Mouse (Mus musculus): ENCODE data around the gene Ap3b1. TPM values are rescaled to one million over a fixed set of nuclear protein-coding genes. Genes with fewer than 3 reads are reported as not detected.

Ap3b1 gene
- total and polyA plus RNA-seq, 3 experiments = 16.6 to 27.5 (median 23.4) TPM

- peak overlapping the region; percentile 69 for H3K27ac ChIP-seq
- DNase-seq = no peak
- peaks cover 5% of the 10 kb centered on the region for H3K4me1 ChIP-seq (ENCODE audit: control insufficient read depth, insufficient read depth, low read length)
- no peak for TF ChIP-seq CTCF (IDR thresholded peaks at IDR 0.05)
- TF ChIP-seq POLR2A (IDR thresholded peaks at IDR 0.05; ENCODE audit: insufficient read depth, low read depth, low read length) = no peak
- TF ChIP-seq EP300 (IDR thresholded peaks at IDR 0.05; ENCODE audit: insufficient read depth, low read depth, low read length) = no peak
- no peak overlapping the region for H3K4me3 ChIP-seq
- no peaks in the 10 kb centered on the region; the same call in none of the 2 replicates for H3K79me2 ChIP-seq (replicated peaks; ENCODE audit: control insufficient read depth, insufficient read depth, low read length)
- H3K36me3 ChIP-seq (ENCODE audit: control insufficient read depth, insufficient read depth, low read length) = no peaks in the 10 kb centered on the region; the same call in 1 of the 2 replicates
- H3K27me3 ChIP-seq (ENCODE audit: control insufficient read depth, insufficient read depth, low read length) = no peaks in the 10 kb centered on the region
- peak overlapping the region; percentile 39; the same call in 1 of the 2 replicates for H3K9ac ChIP-seq (ENCODE audit: low read depth, low read length)
- intact Hi-C loops (cut with DNase I) = loop anchor here (2.0 to 5.0 kb wide), 2 partner anchors 56 to 561 kb away; no protein-coding TSS in a partner anchor
- 50% methylated on average over 4 of the region's 4 CpGs for WGBS
These were observed 22.7 kb downstream of the Ap3b1 start for GRCm38 (mm10) chr13:94381427-94381826.

DNA sequence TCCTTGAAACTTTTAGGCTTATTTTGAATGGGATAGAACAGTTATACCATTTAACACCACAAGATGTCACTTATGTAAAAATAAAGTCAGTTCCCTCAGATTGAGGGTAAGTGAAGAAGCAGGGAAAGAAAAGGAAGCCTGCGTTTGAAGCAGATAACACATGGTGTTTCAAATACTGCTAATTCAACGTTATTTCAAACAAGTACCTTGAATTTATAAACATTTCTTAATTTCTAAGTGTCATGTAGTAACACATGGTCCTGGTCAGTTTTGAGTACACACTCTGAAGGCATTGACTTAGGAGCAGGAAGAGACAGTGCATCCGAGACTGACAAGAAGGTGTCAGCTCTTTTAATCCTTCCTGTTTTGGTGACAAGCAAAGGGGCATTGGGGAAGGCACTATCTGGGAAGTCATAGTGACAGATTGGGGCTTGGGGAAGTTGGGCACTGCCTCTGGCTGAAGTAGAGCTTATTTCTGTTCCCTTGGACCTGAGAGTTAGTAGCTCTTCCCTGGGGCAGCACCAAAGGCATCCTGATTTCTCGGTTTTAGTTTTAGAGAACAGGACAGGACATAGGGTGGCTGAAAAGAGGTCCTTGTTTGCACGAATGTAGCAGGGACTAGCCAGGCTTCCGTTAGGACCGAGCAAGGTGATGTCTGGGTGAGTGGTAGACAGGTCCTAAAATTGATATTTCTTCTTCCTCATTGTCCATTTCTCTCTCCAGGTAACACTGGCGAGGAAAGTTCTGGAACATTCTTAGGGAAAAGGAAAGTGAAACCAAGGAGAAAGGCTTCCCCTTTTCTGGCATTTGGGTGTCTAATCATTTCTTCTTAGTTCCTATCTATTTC, 23.3 kb downstream of the Ap3b1 start:
- Histone ChIP-seq H3K27ac (peak overlapping the region; percentile 69), H3K79me2 (replicated peaks; ENCODE audit: control insufficient read depth, insufficient read depth, low read length) (no peaks in the 10 kb centered on the region; the same call in none of the 2 replicates), H3K4me3 (peak overlapping the region; percentile 36), H3K36me3 (ENCODE audit: control insufficient read depth, insufficient read depth, low read length) (no peaks in the 10 kb centered on the region; the same call in 1 of the 2 replicates), H3K9ac (ENCODE audit: low read depth, low read length) (peak overlapping the region; percentile 86), H3K4me1 (ENCODE audit: control insufficient read depth, insufficient read depth, low read length) (peaks cover 5% of the 10 kb centered on the region), H3K27me3 (ENCODE audit: control insufficient read depth, insufficient read depth, low read length) (no peaks in the 10 kb centered on the region)
- intact Hi-C loops (cut with DNase I) = loop anchor here (2.0 to 5.0 kb wide), 2 partner anchors 55 to 561 kb away; no protein-coding TSS in a partner anchor
- 32% methylated on average over 8 of the region's 8 CpGs for WGBS
- TF ChIP-seq CTCF (IDR thresholded peaks at IDR 0.05) (peak; percentile 75), EP300 (IDR thresholded peaks at IDR 0.05; ENCODE audit: insufficient read depth, low read depth, low read length) (no peak)
- DNase-seq = peak; percentile 27 to 36

GRCm38 (mm10) chr13:94384931-94385570, 26.3 kb downstream of the Ap3b1 start:
- H3K4me1 ChIP-seq (ENCODE audit: control insufficient read depth, insufficient read depth, low read length) = peaks cover 8% of the 10 kb centered on the region
- TF ChIP-seq POLR2A (IDR thresholded peaks at IDR 0.05; ENCODE audit: insufficient read depth, low read depth, low read length) (no peak), CTCF (IDR thresholded peaks at IDR 0.05) (no peak), EP300 (IDR thresholded peaks at IDR 0.05; ENCODE audit: insufficient read depth, low read depth, low read length) (no peak)
- no peak overlapping the region for H3K9ac ChIP-seq (ENCODE audit: low read depth, low read length)
- 61% methylated on average over 3 of the region's 3 CpGs for WGBS
- peak in 1 of 2 experiments; percentile 10 for DNase-seq
- H3K79me2 ChIP-seq (replicated peaks; ENCODE audit: control insufficient read depth, insufficient read depth, low read length) = no peaks in the 10 kb centered on the region; the same call in none of the 2 replicates
- no peak overlapping the region for H3K27ac ChIP-seq
- H3K4me3 ChIP-seq = no peak overlapping the region
- peaks cover 2% of the 10 kb centered on the region; the same call in 1 of the 2 replicates for H3K36me3 ChIP-seq (ENCODE audit: control insufficient read depth, insufficient read depth, low read length)
- no peaks in the 10 kb centered on the region for H3K27me3 ChIP-seq (ENCODE audit: control insufficient read depth, insufficient read depth, low read length)
- intact Hi-C loops (cut with DNase I) = loop anchor here (5.0 kb wide), 1 partner anchor 52 kb away; no protein-coding TSS in a partner anchor

GRCm38 (mm10) chr13:94388566-94388965, 29.8 kb downstream of the Ap3b1 start:
- H3K9ac ChIP-seq (ENCODE audit: low read depth, low read length) = no peak overlapping the region
- peaks cover 2% of the 10 kb centered on the region; the same call in 1 of the 2 replicates for H3K36me3 ChIP-seq (ENCODE audit: control insufficient read depth, insufficient read depth, low read length)
- DNase-seq = no peak
- 36% methylated on average over 3 of the region's 3 CpGs for WGBS
- intact Hi-C loops (cut with DNase I) = no loop called here
- no peaks in the 10 kb centered on the region; the same call in 1 of the 2 replicates for H3K79me2 ChIP-seq (replicated peaks; ENCODE audit: control insufficient read depth, insufficient read depth, low read length)
- no peak overlapping the region for H3K27ac ChIP-seq
- H3K4me3 ChIP-seq = no peak overlapping the region
- peaks cover 8% of the 10 kb centered on the region for H3K4me1 ChIP-seq (ENCODE audit: control insufficient read depth, insufficient read depth, low read length)
- TF ChIP-seq CTCF (IDR thresholded peaks at IDR 0.05) (no peak), EP300 (IDR thresholded peaks at IDR 0.05; ENCODE audit: insufficient read depth, low read depth, low read length) (no peak)
- H3K27me3 ChIP-seq (ENCODE audit: control insufficient read depth, insufficient read depth, low read length) = no peaks in the 10 kb centered on the region

DNA sequence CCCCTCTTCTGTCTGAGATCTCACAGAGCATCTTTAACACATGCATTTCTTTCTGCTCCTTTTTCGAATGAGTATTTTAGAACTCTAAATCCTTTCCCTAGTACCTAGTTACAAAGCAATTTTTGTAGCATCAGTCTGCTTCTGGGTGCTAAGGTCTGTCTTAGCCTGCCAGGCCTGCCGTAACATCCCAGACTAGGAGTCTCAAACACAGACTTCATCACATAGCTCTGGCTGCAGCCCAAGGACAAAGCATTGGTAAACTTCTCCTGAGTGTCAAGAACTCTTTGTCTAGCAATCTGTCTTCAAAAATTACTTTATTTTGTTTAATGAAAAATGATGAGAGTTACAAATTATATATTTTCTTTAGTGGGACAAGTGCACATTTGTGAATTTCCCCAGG, 30.8 kb downstream of the Ap3b1 start:
- DNase-seq = no peak
- peaks cover 2% of the 10 kb centered on the region; the same call in 1 of the 2 replicates for H3K36me3 ChIP-seq (ENCODE audit: control insufficient read depth, insufficient read depth, low read length)
- intact Hi-C loops (cut with DNase I) = no loop called here
- H3K27ac ChIP-seq = no peak overlapping the region
- H3K4me3 ChIP-seq = no peak overlapping the region
- no peaks in the 10 kb centered on the region for H3K27me3 ChIP-seq (ENCODE audit: control insufficient read depth, insufficient read depth, low read length)
- no peak for TF ChIP-seq EP300 (IDR thresholded peaks at IDR 0.05; ENCODE audit: insufficient read depth, low read depth, low read length)
- no peak for TF ChIP-seq POLR2A (IDR thresholded peaks at IDR 0.05; ENCODE audit: insufficient read depth, low read depth, low read length)
- TF ChIP-seq CTCF (IDR thresholded peaks at IDR 0.05) = no peak
- 73% methylated on average over 2 of the region's 2 CpGs for WGBS
- H3K9ac ChIP-seq (ENCODE audit: low read depth, low read length) = no peak overlapping the region
- no peaks in the 10 kb centered on the region; the same call in 1 of the 2 replicates for H3K79me2 ChIP-seq (replicated peaks; ENCODE audit: control insufficient read depth, insufficient read depth, low read length)
- H3K4me1 ChIP-seq (ENCODE audit: control insufficient read depth, insufficient read depth, low read length) = peaks cover 8% of the 10 kb centered on the region

Data from heart, adult 2 months (tissue).